Mouse (Mus musculus) effector memory CD4-positive, alpha-beta T cell, adult 5 months (primary cell): ENCODE measurements around the gene Hip1. TPM values are rescaled to one million over a fixed set of nuclear protein-coding genes. Genes with fewer than 3 reads are reported as not detected.

Experiments used
- polyA plus RNA-seq: library from polyadenylated mRNA; unstranded; fragments of 100-300 nt; shearing (Covaris generic); gene quantifications from one replicate; pipeline ENCODE4 v1.2.1, GENCODE M21; 2017

Hip1 gene
- 7.9 TPM for polyA plus RNA-seq

GRCm38 (mm10) chr5:135544865-135545797, at the start of gene Hip1:
Gene Hip1, minus strand, starts transcription at chr5:135545120.

GRCm38 (mm10) chr5:135573006-135573405, 28.1 kb upstream of the Hip1 start, which contains the start of gene Ccl24:
Gene Ccl24, minus strand, starts transcription at chr5:135573049.

GRCm38 (mm10) chr5:135563469-135563868, 18.5 kb upstream of the Hip1 start, which contains the start of gene Ccl26:
Gene Ccl26, minus strand, starts transcription at chr5:135563569.

GRCm38 (mm10) chr5:135394004-135394823, 150.7 kb downstream of the Hip1 start, which contains the start of gene Pom121:
Gene Pom121, minus strand, starts transcription at chr5:135394546.

GRCm38 (mm10) chr5:135369787-135370654, 174.9 kb downstream of the Hip1 start, which contains the start of gene Nsun5:
Gene Nsun5, plus strand, starts transcription at chr5:135369953.

Other genes starting within 250 kb of the Hip1 start
- not detected for gene Fkbp6, start 195.1 kb downstream of the Hip1 start, polyA plus RNA-seq
- not detected for gene Trim50, start 191.8 kb downstream of the Hip1 start, polyA plus RNA-seq
- gene Nsun5, start 175.2 kb downstream of the Hip1 start, polyA plus RNA-seq = 28.4 TPM
- 41.4 TPM for gene Pom121, start 150.6 kb downstream of the Hip1 start, polyA plus RNA-seq
- gene Ccl26, start 18.4 kb upstream of the Hip1 start, polyA plus RNA-seq = not detected
- not detected for gene Ccl24, start 27.9 kb upstream of the Hip1 start, polyA plus RNA-seq
- 24.2 TPM for gene Rhbdd2, start 87.5 kb upstream of the Hip1 start, polyA plus RNA-seq
- gene Por, start 124.9 kb upstream of the Hip1 start, polyA plus RNA-seq = 309 TPM
- 92.9 TPM for gene Tmem120a, start 199.3 kb upstream of the Hip1 start, polyA plus RNA-seq
- not detected for gene Styxl1, start 233.3 kb upstream of the Hip1 start, polyA plus RNA-seq
- gene Mdh2, start 233.4 kb upstream of the Hip1 start, polyA plus RNA-seq = 366 TPM